Mouse (Mus musculus): Measurements from ENCODE around the gene Plxna2.

Gene Plxna2

GRCm38 (mm10) chr1:194808681-194809080, 190.7 kb downstream of the Plxna2 start:
- intact Hi-C loops (cut with DNase I), result no loop called here

- intact Hi-C loops (cut with DNase I), result no loop called here
Observed at GRCm38 (mm10) chr1:194809600-194809999, 191.6 kb downstream of the Plxna2 start.

DNA sequence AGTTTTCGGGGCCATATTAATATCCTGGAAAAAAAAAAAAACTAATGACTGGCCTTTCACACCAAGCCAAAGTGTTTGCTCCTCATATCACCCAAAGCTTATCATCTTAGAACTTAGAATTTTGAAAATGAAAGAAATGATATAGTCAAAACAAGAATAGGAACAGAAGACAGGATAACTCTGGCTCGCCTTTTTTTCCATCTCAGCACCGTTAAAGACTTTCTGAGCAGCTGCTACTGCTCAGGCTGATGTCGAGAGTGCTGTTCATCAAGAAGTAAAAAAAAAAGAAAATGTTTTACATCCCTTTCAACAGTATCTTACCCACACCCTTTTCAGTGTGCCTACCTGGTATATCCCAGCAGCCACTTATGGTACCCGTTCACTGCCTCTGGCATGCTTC, 196.2 kb downstream of the Plxna2 start:
- intact Hi-C loops (cut with DNase I), result loop anchor here (5.0 kb wide), 2 partner anchors 52 to 197 kb away; partner anchors contain the start of gene Plxna2

DNA sequence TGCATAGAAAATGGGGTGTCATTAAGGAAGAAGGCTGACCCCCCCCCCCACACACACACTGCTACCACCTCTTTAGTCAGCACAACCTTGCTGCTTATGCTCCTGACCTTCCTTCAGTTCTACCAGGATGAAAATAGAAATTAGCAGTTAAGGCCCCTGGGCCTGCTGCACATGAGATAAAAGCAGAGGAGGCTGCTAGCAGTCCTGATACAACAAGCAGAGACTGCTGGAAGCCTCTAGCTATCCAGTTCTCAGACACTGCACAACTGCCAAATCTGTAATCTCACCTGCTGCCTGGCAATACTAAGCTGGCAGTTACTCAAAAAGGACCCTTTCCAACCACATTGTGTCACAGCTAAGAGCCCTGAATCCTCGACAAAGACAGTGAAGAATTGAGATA, 197.5 kb downstream of the Plxna2 start:
- intact Hi-C loops (cut with DNase I), result loop anchor here (5.0 kb wide), 1 partner anchor 1118 kb away; no protein-coding TSS in a partner anchor

DNA sequence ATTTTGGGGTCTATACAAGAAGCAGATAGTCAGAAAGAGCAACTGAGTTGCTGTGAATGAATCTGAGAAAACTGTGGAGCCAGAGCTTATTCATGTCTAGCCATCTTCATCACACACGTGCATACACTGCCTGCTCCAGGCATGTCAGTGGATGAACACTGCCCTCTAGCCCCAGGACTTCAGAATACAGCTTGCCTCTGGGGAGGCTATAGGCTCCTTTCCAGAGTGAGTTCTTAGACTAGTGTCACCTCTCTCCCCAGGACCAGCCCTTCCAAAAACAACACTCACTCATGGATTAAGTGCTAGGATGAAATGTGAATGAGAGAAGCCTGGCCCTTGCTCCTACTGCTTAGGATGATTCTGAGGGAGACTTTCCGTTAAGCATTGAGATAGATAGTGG, 198.9 kb downstream of the Plxna2 start:
- intact Hi-C loops (cut with DNase I), result loop anchor here (5.0 kb wide), 1 partner anchor 1120 kb away; no protein-coding TSS in a partner anchor

GRCm38 (mm10) chr1:194820953-194821352, 202.9 kb downstream of the Plxna2 start:
- intact Hi-C loops (cut with DNase I), result no loop called here

- intact Hi-C loops (cut with DNase I), result no loop called here
Observed at GRCm38 (mm10) chr1:194821721-194822120, 203.7 kb downstream of the Plxna2 start.

GRCm38 (mm10) chr1:194828316-194828715, 210.3 kb downstream of the Plxna2 start:
- intact Hi-C loops (cut with DNase I), result no loop called here

GRCm38 (mm10) chr1:194835238-194835637, 217.2 kb downstream of the Plxna2 start:
- intact Hi-C loops (cut with DNase I), result loop anchor here (5.0 kb wide), 1 partner anchor 127 kb away; no protein-coding TSS in a partner anchor

DNA sequence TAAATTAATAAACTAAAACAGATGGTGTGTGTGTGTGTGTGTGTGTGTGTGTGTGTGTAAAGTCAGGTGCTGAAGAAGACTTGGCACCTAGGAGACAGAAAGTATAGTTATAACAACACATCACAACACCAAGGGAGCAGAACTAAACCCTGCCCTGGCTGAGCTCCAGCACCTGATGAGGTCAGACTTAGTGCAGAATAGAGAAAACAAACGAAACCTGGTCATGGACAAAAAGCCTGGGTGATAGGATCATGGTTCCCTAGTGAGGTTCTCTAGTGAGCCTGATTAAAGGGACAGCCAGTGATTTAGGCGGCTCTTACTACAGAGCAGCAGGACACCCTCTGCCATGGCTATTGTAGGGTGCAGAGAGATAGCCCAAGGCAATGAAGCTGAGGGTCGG, 218.2 kb downstream of the Plxna2 start:
- intact Hi-C loops (cut with DNase I), result loop anchor here (5.0 kb wide), 1 partner anchor 126 kb away; no protein-coding TSS in a partner anchor

- intact Hi-C loops (cut with DNase I), result loop anchor here (5.0 kb wide), 1 partner anchor 126 kb away; no protein-coding TSS in a partner anchor
Observed at GRCm38 (mm10) chr1:194836671-194837070, 218.7 kb downstream of the Plxna2 start.

- intact Hi-C loops (cut with DNase I), result loop anchor here (5.0 kb wide), 1 partner anchor 123 kb away; no protein-coding TSS in a partner anchor
Observed at GRCm38 (mm10) chr1:194839230-194839910, 221.4 kb downstream of the Plxna2 start.

- intact Hi-C loops (cut with DNase I), result no loop called here
Observed at GRCm38 (mm10) chr1:194843020-194843419, 225.0 kb downstream of the Plxna2 start.

GRCm38 (mm10) chr1:194847014-194847413, 229.0 kb downstream of the Plxna2 start:
- intact Hi-C loops (cut with DNase I), result no loop called here

GRCm38 (mm10) chr1:194851242-194852064, 233.4 kb downstream of the Plxna2 start:
- intact Hi-C loops (cut with DNase I), result no loop called here

DNA sequence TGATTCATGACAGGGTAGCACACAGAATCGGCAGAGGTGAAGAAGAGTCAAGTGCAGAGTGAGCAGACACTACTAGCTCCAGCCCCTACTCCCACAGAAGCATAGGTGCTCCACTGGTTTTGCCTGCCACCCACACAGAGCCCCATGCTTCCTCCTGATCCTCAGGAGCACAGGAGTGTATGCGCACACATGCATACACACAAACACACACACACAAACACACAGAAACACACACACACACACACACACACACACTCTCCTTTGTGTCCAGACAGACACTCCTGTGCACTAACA, 234.0 kb downstream of the Plxna2 start:
- intact Hi-C loops (cut with DNase I), result no loop called here

Small RNA genes within 50 kb of the gene (microRNA-seq; reads per million reads assigned to microRNA genes)
- 1.1 to 1.2 reads per million in 2 experiments for gene Mir3962
